Mouse (Mus musculus): ENCODE results near the gene Ccnyl1.

- TF ChIP-seq POLR2A (IDR thresholded peaks at IDR 0.05; ENCODE audit: low read depth, low read length): no peak
- no peak for TF ChIP-seq CTCF (conservative IDR thresholded peaks at IDR 0.05; ENCODE audit: insufficient read depth, insufficient read length, low read depth, low read length)
These were observed 1.3 kb downstream of the Ccnyl1 start for GRCm38 (mm10) chr1:64691581-64691980.

Measured in kidney, adult 2 months (tissue).